Mouse (Mus musculus): ENCODE measurements around the gene Emc10. TPM values are rescaled to one million over a fixed set of nuclear protein-coding genes. Genes with fewer than 3 reads are reported as not detected.

Emc10 gene
- polyA plus RNA-seq, 1 experiment = 298 TPM

DNA sequence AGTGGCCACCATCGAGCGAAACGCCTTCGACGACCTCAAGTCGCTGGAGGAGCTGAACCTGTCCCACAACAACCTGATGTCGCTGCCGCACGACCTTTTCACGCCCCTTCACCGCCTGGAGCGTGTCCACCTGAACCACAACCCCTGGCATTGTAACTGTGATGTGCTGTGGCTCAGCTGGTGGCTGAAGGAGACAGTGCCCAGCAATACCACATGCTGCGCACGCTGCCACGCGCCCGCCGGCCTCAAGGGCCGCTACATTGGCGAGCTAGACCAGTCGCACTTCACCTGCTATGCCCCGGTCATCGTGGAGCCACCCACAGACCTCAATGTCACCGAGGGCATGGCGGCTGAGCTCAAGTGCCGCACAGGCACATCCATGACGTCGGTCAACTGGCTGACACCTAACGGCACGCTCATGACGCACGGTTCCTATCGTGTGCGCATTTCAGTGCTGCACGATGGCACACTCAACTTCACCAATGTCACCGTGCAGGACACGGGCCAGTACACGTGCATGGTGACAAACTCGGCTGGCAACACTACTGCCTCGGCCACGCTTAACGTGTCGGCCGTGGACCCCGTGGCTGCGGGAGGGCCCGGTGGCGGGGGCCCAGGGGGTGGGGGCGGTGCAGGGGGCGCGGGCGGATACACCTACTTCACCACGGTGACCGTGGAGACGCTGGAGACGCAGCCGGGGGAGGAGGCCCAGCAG, 34.7 kb downstream of the Emc10 start:
- no peaks in the 10 kb centered on the region for H3K4me1 ChIP-seq (ENCODE audit: control insufficient read depth, insufficient read depth, low read length)
- H3K36me3 ChIP-seq (ENCODE audit: control insufficient read depth, insufficient read depth, low read length) = no peaks in the 10 kb centered on the region
- H3K27ac ChIP-seq (ENCODE audit: insufficient read depth, low read depth, low read length) = no peak overlapping the region
- DNase-seq = no peak
- H3K27me3 ChIP-seq (replicated peaks; ENCODE audit: control insufficient read depth, insufficient read depth, low read length) = no peaks in the 10 kb centered on the region
- H3K4me3 ChIP-seq (ENCODE audit: insufficient read depth, low read depth, low read length) = no peak overlapping the region
- 48% methylated on average over 57 of the region's 57 CpGs for WGBS
- TF ChIP-seq POLR2A (IDR thresholded peaks at IDR 0.05; ENCODE audit: low read depth, low read length) (no peak), CTCF (conservative IDR thresholded peaks at IDR 0.05; ENCODE audit: insufficient read depth, insufficient read length, low read depth, low read length) (no peak)

- no peak for DNase-seq
Measured at GRCm38 (mm10) chr7:44460767-44461502, 35.4 kb downstream of the Emc10 start.

DNA sequence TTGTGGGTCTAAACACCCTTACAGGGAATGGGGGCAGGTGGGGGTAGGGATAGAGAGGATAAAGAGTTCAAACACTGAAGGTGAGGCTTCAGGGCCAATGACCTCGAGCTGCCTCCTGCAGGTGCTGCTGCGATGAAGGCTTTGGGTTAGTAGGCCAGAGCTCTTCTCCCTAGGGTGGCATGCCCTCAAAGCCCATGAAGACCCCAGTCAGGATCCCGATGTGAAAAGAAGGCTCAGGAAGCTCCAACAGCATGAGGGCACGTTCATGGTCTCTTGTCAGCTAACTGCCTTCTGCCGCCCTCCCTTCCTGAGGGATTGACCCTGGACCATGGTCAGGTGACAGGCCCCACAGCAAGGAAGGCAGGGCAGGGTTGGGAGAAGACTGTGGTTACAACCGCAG, 36.3 kb downstream of the Emc10 start:
- TF ChIP-seq CTCF (conservative IDR thresholded peaks at IDR 0.05; ENCODE audit: insufficient read depth, insufficient read length, low read depth, low read length) (no peak), POLR2A (IDR thresholded peaks at IDR 0.05; ENCODE audit: low read depth, low read length) (no peak)
- H3K36me3 ChIP-seq (ENCODE audit: control insufficient read depth, insufficient read depth, low read length) = no peaks in the 10 kb centered on the region
- H3K4me1 ChIP-seq (ENCODE audit: control insufficient read depth, insufficient read depth, low read length) = no peaks in the 10 kb centered on the region
- H3K4me3 ChIP-seq (ENCODE audit: insufficient read depth, low read depth, low read length) = no peak overlapping the region
- H3K27me3 ChIP-seq (replicated peaks; ENCODE audit: control insufficient read depth, insufficient read depth, low read length) = no peaks in the 10 kb centered on the region
- no peak overlapping the region for H3K27ac ChIP-seq (ENCODE audit: insufficient read depth, low read depth, low read length)
- 57% methylated on average over 6 of the region's 6 CpGs for WGBS
- no peak for DNase-seq

More at GRCm38 (mm10) chr7:44460767-44461502, 35.4 kb downstream of the Emc10 start:
- Histone ChIP-seq H3K4me1 (ENCODE audit: control insufficient read depth, insufficient read depth, low read length) (no peaks in the 10 kb centered on the region), H3K4me3 (ENCODE audit: insufficient read depth, low read depth, low read length) (no peak overlapping the region), H3K27ac (ENCODE audit: insufficient read depth, low read depth, low read length) (no peak overlapping the region), H3K36me3 (ENCODE audit: control insufficient read depth, insufficient read depth, low read length) (no peaks in the 10 kb centered on the region), H3K27me3 (replicated peaks; ENCODE audit: control insufficient read depth, insufficient read depth, low read length) (no peaks in the 10 kb centered on the region)
- 73% methylated on average over 31 of the region's 31 CpGs for WGBS
- TF ChIP-seq CTCF (conservative IDR thresholded peaks at IDR 0.05; ENCODE audit: insufficient read depth, insufficient read length, low read depth, low read length) (no peak), POLR2A (IDR thresholded peaks at IDR 0.05; ENCODE audit: low read depth, low read length) (no peak)

DNA sequence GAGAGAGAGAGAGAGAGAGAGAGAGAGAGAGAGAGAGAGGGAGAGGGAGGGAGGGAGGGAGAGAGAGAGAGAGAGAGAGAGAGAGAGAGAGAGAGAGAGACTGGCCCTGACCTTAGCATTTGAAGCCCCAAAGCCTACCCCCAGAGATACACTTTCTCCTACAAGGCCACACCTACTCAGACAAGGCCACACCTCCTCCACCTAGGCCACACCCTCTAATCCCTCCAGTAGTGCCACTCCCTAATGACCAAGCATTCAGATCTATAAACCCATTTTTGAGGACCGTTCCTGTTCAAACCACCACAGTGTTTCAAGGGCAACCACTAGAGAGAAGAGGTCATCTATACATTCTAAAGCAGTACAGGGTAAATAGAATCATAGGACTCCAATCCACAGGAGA, 40.0 kb downstream of the Emc10 start:
- 89% methylated on average over 1 of the region's 1 CpGs for WGBS
- Histone ChIP-seq H3K27ac (ENCODE audit: insufficient read depth, low read depth, low read length) (no peak overlapping the region), H3K36me3 (ENCODE audit: control insufficient read depth, insufficient read depth, low read length) (no peaks in the 10 kb centered on the region), H3K27me3 (replicated peaks; ENCODE audit: control insufficient read depth, insufficient read depth, low read length) (no peaks in the 10 kb centered on the region), H3K4me3 (ENCODE audit: insufficient read depth, low read depth, low read length) (no peak overlapping the region), H3K4me1 (ENCODE audit: control insufficient read depth, insufficient read depth, low read length) (no peaks in the 10 kb centered on the region)
- no peak for TF ChIP-seq POLR2A (IDR thresholded peaks at IDR 0.05; ENCODE audit: low read depth, low read length)
- no peak for TF ChIP-seq CTCF (conservative IDR thresholded peaks at IDR 0.05; ENCODE audit: insufficient read depth, insufficient read length, low read depth, low read length)
- DNase-seq = no peak

DNA sequence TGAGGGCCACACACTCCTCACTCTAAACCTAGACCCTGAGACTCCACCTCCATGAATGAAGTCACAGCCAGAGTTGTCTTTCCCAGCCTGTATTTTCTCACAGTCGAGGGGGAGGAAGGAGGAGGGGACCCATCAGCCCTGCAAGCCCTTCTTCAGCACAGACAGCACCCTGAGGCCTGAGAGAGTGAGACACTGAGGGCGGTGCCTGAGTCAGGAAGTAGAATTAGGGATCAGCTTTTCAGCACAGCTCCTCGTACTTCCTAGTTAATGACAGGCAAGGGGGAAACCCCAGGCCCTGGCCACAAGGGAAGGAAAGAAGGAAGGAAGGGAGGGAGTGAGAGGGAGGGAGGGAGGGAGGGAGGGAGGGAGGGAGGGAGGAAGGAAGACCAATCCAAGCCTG, 43.1 kb downstream of the Emc10 start:
- Histone ChIP-seq H3K27ac (ENCODE audit: insufficient read depth, low read depth, low read length) (no peak overlapping the region), H3K4me3 (ENCODE audit: insufficient read depth, low read depth, low read length) (no peak overlapping the region), H3K27me3 (replicated peaks; ENCODE audit: control insufficient read depth, insufficient read depth, low read length) (no peaks in the 10 kb centered on the region), H3K36me3 (ENCODE audit: control insufficient read depth, insufficient read depth, low read length) (no peaks in the 10 kb centered on the region), H3K4me1 (ENCODE audit: control insufficient read depth, insufficient read depth, low read length) (no peaks in the 10 kb centered on the region)
- WGBS = 14% methylated on average over 3 of the region's 3 CpGs
- TF ChIP-seq POLR2A (IDR thresholded peaks at IDR 0.05; ENCODE audit: low read depth, low read length) (no peak), CTCF (conservative IDR thresholded peaks at IDR 0.05; ENCODE audit: insufficient read depth, insufficient read length, low read depth, low read length) (no peak)
- no peak for DNase-seq

DNA sequence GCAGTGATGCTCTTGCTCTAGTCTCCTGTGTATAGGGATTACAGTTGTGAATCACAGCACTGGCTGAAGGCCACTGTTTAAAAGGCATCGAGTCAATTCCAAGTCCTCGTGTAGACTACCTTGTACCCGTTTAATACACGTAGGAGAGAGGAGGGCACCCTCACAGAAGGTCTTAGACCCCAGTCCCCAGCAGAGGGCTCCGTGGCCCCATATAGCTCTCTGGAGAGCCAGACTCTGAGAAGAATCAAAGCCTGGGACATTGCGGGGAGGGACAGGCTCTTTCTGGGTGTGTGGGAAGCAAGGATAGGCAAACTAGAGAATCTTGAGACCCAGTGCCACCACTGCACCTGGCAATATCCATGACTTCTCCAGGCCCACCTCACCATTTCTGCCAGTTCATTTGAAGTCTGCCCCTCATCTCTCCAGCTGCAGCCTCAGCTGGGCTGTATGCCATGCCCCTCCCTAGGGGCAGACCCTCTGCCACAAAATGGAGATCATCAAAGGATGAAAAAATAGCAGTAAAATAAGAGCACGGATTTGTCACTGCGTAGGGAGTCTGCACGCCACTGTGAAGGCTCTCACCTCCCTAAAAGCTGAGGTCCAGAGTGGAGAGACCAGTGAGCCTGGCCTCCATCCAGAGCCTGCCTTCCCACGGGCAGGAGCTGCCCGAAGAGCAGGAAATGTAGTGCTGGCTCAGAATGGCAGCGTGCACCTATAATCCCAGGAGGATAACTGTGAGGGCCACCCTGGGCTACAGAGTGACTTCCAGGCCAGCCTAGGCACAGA, 50.1 kb downstream of the Emc10 start:
- 41% methylated on average over 12 of the region's 12 CpGs for WGBS
- Histone ChIP-seq H3K4me3 (ENCODE audit: insufficient read depth, low read depth, low read length) (no peak overlapping the region), H3K27ac (ENCODE audit: insufficient read depth, low read depth, low read length) (no peak overlapping the region), H3K36me3 (ENCODE audit: control insufficient read depth, insufficient read depth, low read length) (no peaks in the 10 kb centered on the region), H3K4me1 (ENCODE audit: control insufficient read depth, insufficient read depth, low read length) (no peaks in the 10 kb centered on the region), H3K27me3 (replicated peaks; ENCODE audit: control insufficient read depth, insufficient read depth, low read length) (no peaks in the 10 kb centered on the region)
- no peak for DNase-seq
- no peak for TF ChIP-seq POLR2A (IDR thresholded peaks at IDR 0.05; ENCODE audit: low read depth, low read length)
- TF ChIP-seq CTCF (conservative IDR thresholded peaks at IDR 0.05; ENCODE audit: insufficient read depth, insufficient read length, low read depth, low read length) = peak; percentile 15; the same call in 1 of the 2 replicates

DNA sequence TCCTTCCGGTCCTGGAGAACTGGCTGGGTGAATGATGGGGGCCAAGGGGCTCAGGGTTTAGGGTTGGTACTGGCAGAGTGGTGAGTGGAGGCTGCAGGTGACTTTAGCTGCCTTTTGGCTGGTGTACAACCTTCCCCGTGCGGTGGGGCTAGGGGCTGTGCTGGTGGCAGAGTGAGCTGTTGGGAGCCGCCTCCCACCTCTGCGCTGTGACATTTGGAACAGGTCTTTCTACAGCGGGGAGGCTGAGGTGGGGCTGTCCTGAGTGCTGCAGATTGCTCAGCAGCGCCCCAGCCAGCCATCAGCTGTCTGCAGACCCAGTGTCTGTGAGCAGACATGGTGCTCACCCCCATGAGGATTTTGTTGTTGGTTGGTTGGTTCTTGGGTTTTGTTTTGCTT, 50.8 kb downstream of the Emc10 start:
- TF ChIP-seq CTCF (conservative IDR thresholded peaks at IDR 0.05; ENCODE audit: insufficient read depth, insufficient read length, low read depth, low read length) (no peak), POLR2A (IDR thresholded peaks at IDR 0.05; ENCODE audit: low read depth, low read length) (no peak)
- no peak for DNase-seq
- Histone ChIP-seq H3K27ac (ENCODE audit: insufficient read depth, low read depth, low read length) (no peak overlapping the region), H3K36me3 (ENCODE audit: control insufficient read depth, insufficient read depth, low read length) (no peaks in the 10 kb centered on the region), H3K4me1 (ENCODE audit: control insufficient read depth, insufficient read depth, low read length) (no peaks in the 10 kb centered on the region), H3K4me3 (ENCODE audit: insufficient read depth, low read depth, low read length) (no peak overlapping the region), H3K27me3 (replicated peaks; ENCODE audit: control insufficient read depth, insufficient read depth, low read length) (no peaks in the 10 kb centered on the region)
- WGBS = 18% methylated on average over 7 of the region's 7 CpGs
